Mouse (Mus musculus): ENCODE measurements at regions not wholly inside any gene's neighbourhood (a gene's known extent, or its start where the extent isn't known, plus 50 kb on each side); places are given as distances from the start of the nearest gene placed in this dataset.

DNA sequence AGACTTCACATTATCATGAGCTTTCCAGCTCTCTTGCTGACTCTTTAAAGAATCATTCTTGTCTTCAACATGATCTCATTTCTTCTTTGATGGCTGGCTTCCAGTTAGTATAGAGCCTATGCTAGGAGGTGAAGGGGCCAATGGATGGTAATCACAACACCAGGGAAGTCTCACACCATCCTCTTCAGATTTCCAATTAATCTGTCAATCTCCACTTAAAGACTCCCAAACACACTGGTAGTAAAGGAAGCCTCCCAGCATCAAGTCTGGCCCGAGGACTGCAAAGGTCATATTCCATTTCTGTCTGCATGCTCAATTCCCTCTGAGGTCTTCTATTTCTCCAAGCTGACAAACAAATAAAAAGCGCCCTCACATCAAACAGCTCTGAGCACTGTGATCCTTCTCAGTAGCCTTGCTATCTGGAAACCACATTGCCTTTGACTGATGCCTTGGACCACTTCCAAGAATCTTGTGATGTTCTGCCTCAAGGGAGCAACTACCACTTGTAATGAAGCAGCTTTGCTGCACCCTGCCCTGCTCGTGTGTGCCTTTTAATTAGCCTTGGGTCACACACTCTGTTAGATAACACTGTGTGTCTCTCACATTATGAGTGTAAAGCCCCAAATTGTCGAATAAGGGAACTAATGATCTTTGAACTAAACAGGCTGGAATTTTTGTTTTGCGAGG is 629.0 kb upstream of the Cdh10 start:
- H3K9me3 ChIP-seq (ENCODE audit: low read length), result no peaks in the 10 kb centered on the region
- WGBS, result 38% methylated on average over 5 of the region's 5 CpGs
- H3K27me3 ChIP-seq (ENCODE audit: insufficient read depth, low read length), result no peaks in the 10 kb centered on the region
- no peak overlapping the region for H3K27ac ChIP-seq (ENCODE audit: low read length)
- no peaks in the 10 kb centered on the region for H3K36me3 ChIP-seq (ENCODE audit: insufficient read depth, low read length)
- no peaks in the 10 kb centered on the region for H3K4me1 ChIP-seq (ENCODE audit: insufficient read depth, low read length)
- no peak overlapping the region for H3K4me2 ChIP-seq (replicated peaks; ENCODE audit: low read depth, low read length)
- peak; percentile 67 for ATAC-seq (ENCODE audit: low FRiP score, low TSS enrichment)
- H3K4me3 ChIP-seq (ENCODE audit: low read length), result no peak overlapping the region
- H3K9ac ChIP-seq (replicated peaks; ENCODE audit: low read length), result no peak overlapping the region

DNA sequence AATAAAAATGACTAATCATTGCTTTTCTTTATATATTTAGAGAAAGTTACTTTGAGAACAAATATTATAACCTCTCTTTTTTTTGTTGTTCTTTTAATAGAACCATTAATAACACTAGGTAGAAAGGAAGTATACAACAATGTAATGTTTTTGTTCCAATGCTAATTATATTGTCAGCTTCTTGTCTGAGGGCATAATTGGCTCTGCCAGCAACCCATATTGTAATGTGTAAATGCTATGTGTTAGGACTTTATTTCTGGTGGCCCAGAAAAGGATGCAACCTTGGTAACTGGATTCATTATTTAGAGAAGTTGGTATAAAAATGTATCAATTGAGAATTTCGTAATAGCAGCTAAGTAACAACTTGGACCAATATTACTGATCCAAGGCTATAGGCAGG is 628.3 kb upstream of the Cdh10 start:
- Histone ChIP-seq H3K9ac (replicated peaks; ENCODE audit: low read length) (no peak overlapping the region), H3K9me3 (ENCODE audit: low read length) (no peaks in the 10 kb centered on the region), H3K27ac (ENCODE audit: low read length) (no peak overlapping the region), H3K4me3 (ENCODE audit: low read length) (no peak overlapping the region), H3K4me1 (ENCODE audit: insufficient read depth, low read length) (no peaks in the 10 kb centered on the region), H3K36me3 (ENCODE audit: insufficient read depth, low read length) (no peaks in the 10 kb centered on the region), H3K4me2 (replicated peaks; ENCODE audit: low read depth, low read length) (no peak overlapping the region), H3K27me3 (ENCODE audit: insufficient read depth, low read length) (no peaks in the 10 kb centered on the region)
- ATAC-seq (ENCODE audit: low FRiP score, low TSS enrichment), result no peak
- WGBS, result 93% methylated on average over 1 of the region's 1 CpGs

DNA sequence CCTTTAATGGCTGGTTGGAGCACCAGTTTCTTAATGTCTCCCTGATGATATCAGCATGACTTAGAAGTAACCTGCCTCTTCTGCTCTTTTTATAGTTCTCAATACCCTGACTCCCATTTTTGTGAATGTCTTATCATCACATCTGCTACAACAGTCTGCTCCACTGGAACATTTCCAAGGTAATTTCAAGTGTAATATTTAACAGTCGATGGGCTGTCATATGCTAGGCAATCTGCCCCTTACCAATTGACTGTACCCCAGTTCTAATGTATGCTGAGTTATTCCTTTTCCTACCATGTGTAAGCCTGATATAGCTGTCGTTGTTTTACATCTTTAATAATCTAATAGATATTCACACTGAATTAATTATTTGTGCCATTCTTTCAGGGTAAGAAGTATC is 607.6 kb upstream of the Cdh10 start:
- ATAC-seq (ENCODE audit: low FRiP score, low TSS enrichment), result no peak
- 80% methylated on average over 2 of the region's 2 CpGs for WGBS
- Histone ChIP-seq H3K9me3 (ENCODE audit: low read length) (no peaks in the 10 kb centered on the region), H3K4me3 (ENCODE audit: low read length) (no peak overlapping the region), H3K9ac (replicated peaks; ENCODE audit: low read length) (no peak overlapping the region), H3K27ac (ENCODE audit: low read length) (no peak overlapping the region), H3K4me2 (replicated peaks; ENCODE audit: low read depth, low read length) (no peak overlapping the region), H3K4me1 (ENCODE audit: insufficient read depth, low read length) (no peaks in the 10 kb centered on the region), H3K27me3 (ENCODE audit: insufficient read depth, low read length) (no peaks in the 10 kb centered on the region), H3K36me3 (ENCODE audit: insufficient read depth, low read length) (no peaks in the 10 kb centered on the region)

DNA sequence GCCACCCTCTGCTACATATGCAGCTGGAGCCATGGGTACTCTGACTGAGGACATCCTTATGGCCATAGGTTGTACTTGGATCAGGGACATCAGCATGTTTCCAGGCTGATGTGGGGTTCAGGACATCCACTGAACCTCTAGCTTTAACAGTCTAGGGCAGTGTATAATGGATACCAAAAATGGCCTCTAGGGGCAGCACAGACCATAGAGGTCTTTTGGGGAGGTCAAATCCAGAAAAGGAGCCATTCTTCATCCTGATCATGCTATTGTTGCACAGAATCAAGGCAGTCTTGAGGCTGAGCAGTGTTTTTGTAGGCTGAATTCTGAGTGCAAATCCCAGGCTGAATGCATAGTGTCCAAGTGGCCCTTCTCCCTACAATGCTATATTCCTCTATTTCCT is 598.8 kb upstream of the Cdh10 start:
- Histone ChIP-seq H3K27me3 (ENCODE audit: insufficient read depth, low read length) (no peaks in the 10 kb centered on the region), H3K4me3 (ENCODE audit: low read length) (no peak overlapping the region), H3K4me1 (ENCODE audit: insufficient read depth, low read length) (no peaks in the 10 kb centered on the region), H3K9ac (replicated peaks; ENCODE audit: low read length) (no peak overlapping the region), H3K36me3 (ENCODE audit: insufficient read depth, low read length) (no peaks in the 10 kb centered on the region), H3K27ac (ENCODE audit: low read length) (no peak overlapping the region), H3K4me2 (replicated peaks; ENCODE audit: low read depth, low read length) (no peak overlapping the region), H3K9me3 (ENCODE audit: low read length) (no peaks in the 10 kb centered on the region)
- ATAC-seq (ENCODE audit: low FRiP score, low TSS enrichment), result no peak
